Mouse (Mus musculus): ENCODE results near the gene Gpc2. TPM values are rescaled to one million over a fixed set of nuclear protein-coding genes. Genes with fewer than 3 reads are reported as not detected.
A peak's percentile ranks its signal among the peaks of the same experiment; 100 is the strongest.

Gpc2 gene
- polyA plus RNA-seq, 1 experiment from 2014 or later: 14.3 TPM

DNA sequence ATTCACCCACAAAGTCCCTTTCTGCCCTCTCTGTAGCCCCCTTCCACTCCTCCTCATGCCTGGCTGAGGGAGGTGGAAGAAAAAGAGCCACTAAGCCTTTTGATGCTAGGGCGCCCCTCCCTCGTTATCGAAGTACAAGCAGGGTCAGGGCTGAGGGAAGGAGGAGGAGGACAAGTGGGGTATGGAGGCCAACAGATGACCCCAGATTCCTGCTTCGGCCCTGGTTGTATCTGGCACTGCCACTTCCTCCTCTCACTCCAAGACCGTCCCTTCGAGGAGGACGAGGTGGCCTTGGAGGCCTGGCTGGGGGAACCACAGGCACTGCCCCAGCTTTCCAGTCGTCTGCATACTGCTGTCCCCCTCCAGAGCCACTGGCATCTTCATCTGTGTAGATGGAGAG is 5.6 kb downstream of the Gpc2 start:
- ATAC-seq (ENCODE audit: insufficient read depth, low FRiP score, low read depth): no peak
- WGBS: 81% methylated on average over 8 of the region's 8 CpGs

DNA sequence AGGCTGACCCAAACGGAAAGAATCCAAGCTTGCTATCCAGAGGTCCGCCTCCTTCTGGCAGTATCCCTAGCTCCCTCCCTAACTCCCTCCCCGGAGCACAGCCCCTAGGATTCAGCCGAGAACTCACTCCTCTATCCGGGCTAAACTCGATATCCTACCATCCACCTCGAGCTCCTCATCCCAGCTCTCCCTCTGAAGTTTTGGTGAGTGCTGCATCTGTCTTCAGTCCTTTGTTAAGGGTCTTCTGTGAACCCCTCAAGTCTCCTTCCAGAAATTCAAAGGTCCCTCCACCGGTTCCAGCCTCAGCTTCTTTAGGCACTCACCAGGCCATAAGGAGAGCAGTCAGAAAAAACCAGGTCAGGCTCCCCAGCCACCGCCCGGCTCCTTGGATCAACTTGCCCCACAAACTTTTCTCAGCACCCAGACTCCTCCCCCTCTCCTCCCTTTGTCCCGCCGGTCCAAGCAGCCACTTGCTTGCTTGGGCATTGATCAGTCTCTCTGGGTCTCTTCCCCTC is 7.3 kb downstream of the Gpc2 start, which contains the start of gene Gal3st4:
Gene Gal3st4, minus strand, starts transcription at position 432 of the 515 bp plus-strand sequence.
- no peaks in the 10 kb centered on the region for H3K27me3 ChIP-seq (replicated peaks)
- H3K4me1 ChIP-seq: peaks cover 19% of the 10 kb centered on the region
- H3K27ac ChIP-seq: peak within 1 kb of the TSS; percentile 57
- no peaks in the 10 kb centered on the region; the same call in 1 of the 2 replicates for H3K36me3 ChIP-seq
- ATAC-seq (ENCODE audit: insufficient read depth, low FRiP score, low read depth): no peak
- H3K9me3 ChIP-seq: no peaks in the 10 kb centered on the region
- H3K9ac ChIP-seq: no peak within 1 kb of the TSS
- H3K4me3 ChIP-seq (replicated peaks): peak within 1 kb of the TSS; percentile 27
- peak within 1 kb of the TSS; percentile 47 for H3K4me2 ChIP-seq
- whole genome bisulfite sequencing: 7% methylated on average over 12 of the region's 12 CpGs

More for the DNA sequence above, 5.6 kb downstream of the Gpc2 start:
- Histone ChIP-seq H3K9me3 (no peaks in the 10 kb centered on the region), H3K27ac (no peak overlapping the region), H3K27me3 (replicated peaks) (no peaks in the 10 kb centered on the region), H3K9ac (no peak overlapping the region), H3K4me3 (replicated peaks) (no peak overlapping the region), H3K4me2 (no peak overlapping the region), H3K36me3 (no peaks in the 10 kb centered on the region; the same call in 1 of the 2 replicates), H3K4me1 (peaks cover 27% of the 10 kb centered on the region)

- Histone ChIP-seq H3K4me2 (no peak overlapping the region), H3K9me3 (no peaks in the 10 kb centered on the region), H3K36me3 (no peaks in the 10 kb centered on the region), H3K9ac (no peak overlapping the region), H3K4me1 (peaks cover 16% of the 10 kb centered on the region), H3K27ac (no peak overlapping the region), H3K27me3 (replicated peaks) (no peaks in the 10 kb centered on the region), H3K4me3 (replicated peaks) (no peak overlapping the region)
- ATAC-seq (ENCODE audit: insufficient read depth, low FRiP score, low read depth): no peak
- 62% methylated on average over 3 of the region's 3 CpGs for WGBS
Observed at GRCm38 (mm10) chr5:138271232-138271631, 8.6 kb downstream of the Gpc2 start.

- no peak overlapping the region for H3K27ac ChIP-seq
- H3K9ac ChIP-seq: no peak overlapping the region
- H3K36me3 ChIP-seq: no peaks in the 10 kb centered on the region
- no peak overlapping the region for H3K4me2 ChIP-seq
- H3K4me3 ChIP-seq (replicated peaks): no peak overlapping the region
- H3K4me1 ChIP-seq: peaks cover 16% of the 10 kb centered on the region
- no peaks in the 10 kb centered on the region for H3K27me3 ChIP-seq (replicated peaks)
- H3K9me3 ChIP-seq: no peaks in the 10 kb centered on the region
- no peak for ATAC-seq (ENCODE audit: insufficient read depth, low FRiP score, low read depth)
- 74% methylated on average over 4 of the region's 4 CpGs for WGBS
Observed at GRCm38 (mm10) chr5:138268980-138269379, 10.8 kb downstream of the Gpc2 start.

DNA sequence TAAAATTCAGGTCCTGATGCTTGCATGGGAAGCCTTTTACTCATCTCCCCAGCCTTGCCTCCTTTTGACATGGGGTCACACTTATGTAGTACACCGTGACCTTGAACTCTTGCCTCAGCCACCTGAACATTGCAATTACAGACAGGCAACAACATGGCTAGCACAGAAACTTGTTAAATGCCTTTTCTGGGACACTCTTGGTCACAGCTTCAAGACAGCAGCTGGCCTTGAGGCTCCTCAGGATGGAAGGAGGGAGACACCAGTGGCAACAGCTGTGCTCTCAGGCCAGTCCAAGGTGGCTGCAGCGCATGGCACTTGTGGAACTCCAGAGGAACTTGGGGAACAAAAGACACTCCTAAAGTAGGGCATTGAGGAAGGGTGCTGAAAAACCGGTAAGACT is 12.7 kb downstream of the Gpc2 start:
- Histone ChIP-seq H3K9me3 (no peaks in the 10 kb centered on the region), H3K4me1 (peaks cover 19% of the 10 kb centered on the region), H3K27me3 (replicated peaks) (no peaks in the 10 kb centered on the region), H3K36me3 (0 out of 2 replicates have a peak, but pooled peaks cover under 1% of the 10 kb centered on the region), H3K27ac (no peak overlapping the region), H3K4me2 (no peak overlapping the region), H3K9ac (no peak overlapping the region), H3K4me3 (replicated peaks) (no peak overlapping the region)
- WGBS: 87% methylated on average over 3 of the region's 3 CpGs
- ATAC-seq (ENCODE audit: insufficient read depth, low FRiP score, low read depth): no peak

DNA sequence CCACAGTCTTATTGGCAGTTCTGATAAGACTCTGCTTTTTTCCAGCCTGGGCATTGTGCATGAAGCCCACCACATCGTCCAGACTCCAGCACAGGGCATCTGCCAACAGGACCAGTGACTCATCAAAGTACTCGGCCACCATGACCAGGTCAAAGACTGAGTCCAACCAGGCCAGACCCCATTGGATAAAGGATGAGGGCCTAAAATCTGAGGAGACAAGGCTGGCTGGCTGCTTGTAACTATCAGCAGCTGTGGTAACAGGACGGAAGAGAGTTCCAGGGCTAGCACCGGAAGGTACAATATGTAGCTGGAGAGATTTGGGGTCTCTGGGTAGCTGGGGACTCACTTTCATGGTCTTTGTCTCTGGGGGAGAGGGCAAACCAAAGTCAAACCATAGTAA is 14.1 kb downstream of the Gpc2 start:
- WGBS: 93% methylated on average over 4 of the region's 4 CpGs
- Histone ChIP-seq H3K4me3 (replicated peaks) (no peak overlapping the region), H3K27ac (no peak overlapping the region), H3K9ac (no peak overlapping the region), H3K9me3 (no peaks in the 10 kb centered on the region), H3K4me1 (peaks cover 20% of the 10 kb centered on the region), H3K4me2 (no peak overlapping the region), H3K36me3 (0 out of 2 replicates have a peak, but pooled peaks cover 9% of the 10 kb centered on the region), H3K27me3 (replicated peaks) (no peaks in the 10 kb centered on the region)
- ATAC-seq (ENCODE audit: insufficient read depth, low FRiP score, low read depth): no peak

GRCm38 (mm10) chr5:138264207-138264578 is 15.6 kb downstream of the Gpc2 start:
- H3K27ac ChIP-seq: peak overlapping the region; percentile 79
- H3K4me3 ChIP-seq (replicated peaks): peak overlapping the region; percentile 78
- no peaks in the 10 kb centered on the region for H3K27me3 ChIP-seq (replicated peaks)
- no peaks in the 10 kb centered on the region for H3K9me3 ChIP-seq
- peaks cover 20% of the 10 kb centered on the region for H3K4me1 ChIP-seq
- WGBS: 8% methylated on average over 6 of the region's 6 CpGs
- H3K9ac ChIP-seq: peak overlapping the region; percentile 78
- H3K36me3 ChIP-seq: peaks cover 14% of the 10 kb centered on the region; the same call in 1 of the 2 replicates
- ATAC-seq (ENCODE audit: insufficient read depth, low FRiP score, low read depth): no peak
- peak overlapping the region; percentile 77 for H3K4me2 ChIP-seq

DNA sequence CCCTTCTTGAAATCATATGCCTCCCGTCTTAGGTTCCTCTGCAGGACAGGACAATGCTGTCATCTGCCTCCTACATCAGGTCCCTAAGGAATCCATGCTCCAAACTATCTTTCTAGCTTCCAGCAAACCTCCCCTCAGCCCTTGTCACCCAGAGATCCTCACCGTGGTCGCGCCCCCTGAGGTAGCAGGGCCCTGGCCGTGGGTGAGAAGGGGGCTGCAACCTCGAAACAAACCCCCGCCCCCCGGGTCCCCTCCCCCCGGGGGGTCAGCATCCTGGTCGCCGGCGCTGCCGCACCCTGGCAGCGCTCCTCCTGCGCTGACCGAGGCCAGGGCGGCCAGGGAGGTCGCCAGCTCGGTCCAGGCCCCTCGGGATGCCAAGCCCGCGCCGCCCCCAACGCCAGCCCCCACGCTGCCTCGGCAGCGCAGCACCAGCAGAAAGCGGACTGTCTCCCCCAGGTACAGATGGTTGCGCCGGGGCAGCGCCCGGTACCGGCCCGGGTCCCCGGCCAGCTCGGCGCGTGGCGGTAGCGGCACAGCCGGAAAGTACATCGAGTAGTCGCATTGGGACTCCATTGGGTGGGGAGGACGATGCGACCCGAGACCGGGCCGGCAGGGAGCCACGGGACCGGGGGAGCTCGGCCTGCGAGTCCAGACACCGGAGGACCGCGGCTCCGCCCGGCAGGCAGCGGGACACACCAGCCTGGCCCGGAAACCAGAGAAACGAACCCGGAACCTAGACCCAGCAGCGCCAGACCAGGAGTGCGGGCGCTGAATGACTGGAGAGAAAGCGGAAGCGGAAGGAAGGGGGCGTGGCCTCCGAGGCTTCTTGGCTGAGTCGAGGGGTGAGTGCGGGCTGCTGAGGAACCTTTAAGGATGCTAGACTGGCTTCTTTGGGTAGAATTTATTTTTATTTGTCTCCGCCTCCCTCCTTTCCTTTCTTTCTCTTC is 16.3 kb downstream of the Gpc2 start, which contains the start of gene BC037034:
Gene BC037034, minus strand, starts transcription at position 774 of the 947 bp plus-strand sequence.
- peak within 1 kb of the TSS; percentile 77 for H3K4me2 ChIP-seq
- peak within 1 kb of the TSS; percentile 78 for H3K9ac ChIP-seq
- peaks cover 20% of the 10 kb centered on the region; the same call in 1 of the 2 replicates for H3K36me3 ChIP-seq
- no peaks in the 10 kb centered on the region for H3K27me3 ChIP-seq (replicated peaks)
- ATAC-seq (ENCODE audit: insufficient read depth, low FRiP score, low read depth): peak; percentile 80
- H3K9me3 ChIP-seq: no peaks in the 10 kb centered on the region
- H3K4me3 ChIP-seq (replicated peaks): peak within 1 kb of the TSS; percentile 78
- WGBS: under 1% methylated on average over 69 of the region's 71 CpGs
- peak within 1 kb of the TSS; percentile 79 for H3K27ac ChIP-seq
- H3K4me1 ChIP-seq: peaks cover 20% of the 10 kb centered on the region

DNA sequence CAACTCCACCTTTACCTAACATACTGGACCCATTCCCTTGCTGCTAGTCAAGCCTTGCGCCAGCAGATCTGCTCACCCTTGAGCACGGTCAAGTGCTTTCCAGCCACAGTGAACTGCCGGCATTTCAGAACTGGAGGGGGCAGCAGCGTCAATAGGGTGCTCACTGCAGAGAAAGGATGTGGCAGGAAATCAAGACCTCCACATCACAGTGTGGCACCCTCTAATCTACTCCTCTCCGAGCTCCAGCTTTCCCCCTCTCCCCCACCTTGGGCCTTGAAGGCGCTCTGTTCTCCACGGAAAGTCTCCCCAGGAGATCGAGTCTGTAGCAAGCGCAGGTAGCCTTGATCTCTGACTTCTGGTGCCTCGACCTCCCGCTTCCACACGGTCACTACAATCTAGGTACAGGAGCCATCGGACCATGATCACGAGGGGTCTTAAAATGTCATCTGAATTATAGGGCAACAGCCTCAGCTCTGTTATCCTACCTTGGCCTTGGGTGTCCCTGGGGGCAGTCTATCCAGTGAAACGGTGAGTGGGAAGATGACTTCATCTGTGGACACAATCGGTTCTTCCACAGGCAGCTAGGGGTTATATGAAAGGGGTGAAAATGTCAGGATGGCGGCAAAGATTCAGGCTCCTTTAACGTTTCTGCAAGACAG is 17.1 kb downstream of the Gpc2 start:
- Histone ChIP-seq H3K4me1 (peaks cover 20% of the 10 kb centered on the region), H3K4me3 (replicated peaks) (peak overlapping the region; percentile 78), H3K27ac (no peak overlapping the region), H3K9ac (peak overlapping the region; percentile 78), H3K4me2 (peak overlapping the region; percentile 77), H3K36me3 (peaks cover 21% of the 10 kb centered on the region; the same call in 1 of the 2 replicates), H3K9me3 (no peaks in the 10 kb centered on the region), H3K27me3 (replicated peaks) (no peaks in the 10 kb centered on the region)
- 58% methylated on average over 18 of the region's 18 CpGs for WGBS
- no peak for ATAC-seq (ENCODE audit: insufficient read depth, low FRiP score, low read depth)

GRCm38 (mm10) chr5:138262001-138262400 is 17.8 kb downstream of the Gpc2 start:
- H3K9ac ChIP-seq: no peak overlapping the region
- 68% methylated on average over 4 of the region's 4 CpGs for WGBS
- H3K4me3 ChIP-seq (replicated peaks): peak overlapping the region; percentile 78; the same call in 1 of the 2 replicates

GRCm38 (mm10) chr5:138260834-138261233 is 19.0 kb downstream of the Gpc2 start:
- no peak for ATAC-seq (ENCODE audit: insufficient read depth, low FRiP score, low read depth)
- WGBS: 67% methylated on average over 11 of the region's 11 CpGs
- no peaks in the 10 kb centered on the region for H3K9me3 ChIP-seq
- H3K4me3 ChIP-seq (replicated peaks): no peak overlapping the region
- H3K27ac ChIP-seq: no peak overlapping the region
- H3K4me2 ChIP-seq: no peak overlapping the region
- peaks cover 21% of the 10 kb centered on the region; the same call in 1 of the 2 replicates for H3K36me3 ChIP-seq
- H3K4me1 ChIP-seq: peaks cover 27% of the 10 kb centered on the region
- H3K27me3 ChIP-seq (replicated peaks): no peaks in the 10 kb centered on the region
- no peak overlapping the region for H3K9ac ChIP-seq

More at GRCm38 (mm10) chr5:138262001-138262400, 17.8 kb downstream of the Gpc2 start:
- Histone ChIP-seq H3K27me3 (replicated peaks) (no peaks in the 10 kb centered on the region), H3K9me3 (no peaks in the 10 kb centered on the region), H3K27ac (no peak overlapping the region), H3K4me1 (peaks cover 20% of the 10 kb centered on the region), H3K4me2 (0 out of 2 replicates have a peak overlapping the region, but pooled peaks have one; percentile 77), H3K36me3 (peaks cover 21% of the 10 kb centered on the region; the same call in 1 of the 2 replicates)
- ATAC-seq (ENCODE audit: insufficient read depth, low FRiP score, low read depth): no peak
